Mouse (Mus musculus): ENCODE measurements around the gene Gli2. TPM values are rescaled to one million over a fixed set of nuclear protein-coding genes. Genes with fewer than 3 reads are reported as not detected.
A peak's percentile ranks its signal among the peaks of the same experiment; 100 is the strongest.

Gli2 gene
- polyA plus RNA-seq (2012; ENCODE audit: insufficient read depth, insufficient read length, low replicate concordance, missing spikeins): not detected in 2 replicates

DNA sequence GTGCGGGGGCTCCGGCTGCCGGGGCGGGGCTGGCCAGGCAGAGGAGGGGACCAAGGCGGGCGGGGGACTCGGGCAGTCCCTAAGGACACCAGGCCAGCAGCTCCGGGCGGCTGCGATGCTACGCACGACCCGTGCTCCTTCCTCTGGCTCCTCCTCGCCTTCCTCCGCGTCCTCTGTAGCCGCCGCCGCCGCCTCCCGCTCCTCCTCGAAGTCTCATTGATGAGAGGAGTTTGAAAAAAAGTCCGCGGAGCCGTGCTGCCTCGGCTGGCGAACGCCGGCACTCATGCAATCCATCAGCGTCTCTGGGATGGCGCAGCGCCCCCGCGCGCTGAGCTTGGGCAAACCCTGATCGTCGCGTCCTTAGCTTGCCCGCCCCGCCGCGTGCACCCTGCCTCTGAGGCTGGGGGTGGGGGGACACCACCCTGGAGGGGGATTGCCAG is at the start of gene Gli2:
Gene Gli2 (minus strand): TSS at position 218 of the 440 bp plus-strand sequence.
- TF ChIP-seq POLR2A (IDR thresholded peaks at IDR 0.05; ENCODE audit: insufficient read depth, low read depth, low read length): no peak
- TF ChIP-seq CTCF (IDR thresholded peaks at IDR 0.05; ENCODE audit: insufficient read depth, low read depth, low read length): peak; percentile 67
- Histone ChIP-seq H3K4me1 (ENCODE audit: control insufficient read depth, insufficient read depth, low read length) (peaks cover 25% of the 10 kb centered on the region), H3K27ac (ENCODE audit: insufficient read depth, low read depth, low read length) (no peak within 1 kb of the TSS), H3K4me3 (ENCODE audit: insufficient read depth, low read depth, low read length) (peak within 1 kb of the TSS; percentile 47)
- WGBS: under 1% methylated on average over 42 of the region's 42 CpGs

DNA sequence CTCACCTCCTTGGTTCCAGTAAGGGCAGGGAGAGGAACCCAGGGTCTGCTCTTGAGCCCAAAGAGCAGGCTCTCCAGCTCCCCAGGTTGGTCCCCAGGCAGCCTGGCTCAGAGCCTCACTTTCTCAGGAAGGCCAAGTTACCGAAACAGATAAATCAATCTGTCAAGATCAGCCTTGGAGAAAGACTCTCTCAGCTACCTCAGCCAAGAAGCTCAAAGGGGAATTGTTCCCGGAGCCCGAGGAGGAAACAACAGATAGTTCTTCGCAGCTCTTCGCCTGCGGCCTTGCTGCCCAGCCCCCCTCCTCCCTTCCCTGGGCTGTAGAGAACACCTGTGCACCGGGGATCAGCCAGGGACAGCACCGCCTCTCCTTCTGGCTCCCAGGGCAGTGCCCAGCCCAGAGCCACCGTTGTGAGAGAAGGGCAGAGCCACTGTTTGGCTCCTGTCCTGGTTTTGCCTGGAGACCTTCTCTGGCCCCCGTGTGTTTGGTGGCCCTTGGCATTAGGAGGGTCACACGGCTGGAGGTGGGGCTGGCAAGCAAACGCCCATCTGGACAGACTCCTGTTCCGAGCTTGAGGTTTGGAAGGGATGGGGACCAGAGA is 44.6 kb upstream of the Gli2 start:
- Histone ChIP-seq H3K27ac (ENCODE audit: insufficient read depth, low read depth, low read length) (no peak overlapping the region), H3K4me3 (ENCODE audit: insufficient read depth, low read depth, low read length) (no peak overlapping the region), H3K4me1 (ENCODE audit: control insufficient read depth, insufficient read depth, low read length) (no peaks in the 10 kb centered on the region)
- TF ChIP-seq POLR2A (IDR thresholded peaks at IDR 0.05; ENCODE audit: insufficient read depth, low read depth, low read length) (no peak), CTCF (IDR thresholded peaks at IDR 0.05; ENCODE audit: insufficient read depth, low read depth, low read length) (no peak)
- 59% methylated on average over 13 of the region's 13 CpGs for WGBS

- no peak overlapping the region for H3K27ac ChIP-seq (ENCODE audit: insufficient read depth, low read depth, low read length)
- TF ChIP-seq POLR2A (IDR thresholded peaks at IDR 0.05; ENCODE audit: insufficient read depth, low read depth, low read length): no peak
- TF ChIP-seq CTCF (IDR thresholded peaks at IDR 0.05; ENCODE audit: insufficient read depth, low read depth, low read length): peak; percentile 32; the same call in 1 of the 2 replicates
- no peaks in the 10 kb centered on the region for H3K4me1 ChIP-seq (ENCODE audit: control insufficient read depth, insufficient read depth, low read length)
- H3K4me3 ChIP-seq (ENCODE audit: insufficient read depth, low read depth, low read length): no peak overlapping the region
- WGBS: 17% methylated on average over 8 of the region's 8 CpGs
Measured at GRCm38 (mm10) chr1:119093739-119094138, 40.3 kb upstream of the Gli2 start.

- no peak overlapping the region for H3K4me3 ChIP-seq (ENCODE audit: insufficient read depth, low read depth, low read length)
- TF ChIP-seq POLR2A (IDR thresholded peaks at IDR 0.05; ENCODE audit: insufficient read depth, low read depth, low read length) (no peak), CTCF (IDR thresholded peaks at IDR 0.05; ENCODE audit: insufficient read depth, low read depth, low read length) (no peak)
- no peaks in the 10 kb centered on the region for H3K4me1 ChIP-seq (ENCODE audit: control insufficient read depth, insufficient read depth, low read length)
- 77% methylated on average over 18 of the region's 18 CpGs for WGBS
- H3K27ac ChIP-seq (ENCODE audit: insufficient read depth, low read depth, low read length): no peak overlapping the region
Measured at GRCm38 (mm10) chr1:119089887-119090620, 36.6 kb upstream of the Gli2 start.

- Histone ChIP-seq H3K4me3 (ENCODE audit: insufficient read depth, low read depth, low read length) (no peak overlapping the region), H3K4me1 (ENCODE audit: control insufficient read depth, insufficient read depth, low read length) (no peaks in the 10 kb centered on the region), H3K27ac (ENCODE audit: insufficient read depth, low read depth, low read length) (no peak overlapping the region)
- WGBS: 12% methylated on average over 3 of the region's 3 CpGs
- TF ChIP-seq POLR2A (IDR thresholded peaks at IDR 0.05; ENCODE audit: insufficient read depth, low read depth, low read length) (no peak), CTCF (IDR thresholded peaks at IDR 0.05; ENCODE audit: insufficient read depth, low read depth, low read length) (no peak)
Measured at GRCm38 (mm10) chr1:119087539-119087938, 34.1 kb upstream of the Gli2 start.

DNA sequence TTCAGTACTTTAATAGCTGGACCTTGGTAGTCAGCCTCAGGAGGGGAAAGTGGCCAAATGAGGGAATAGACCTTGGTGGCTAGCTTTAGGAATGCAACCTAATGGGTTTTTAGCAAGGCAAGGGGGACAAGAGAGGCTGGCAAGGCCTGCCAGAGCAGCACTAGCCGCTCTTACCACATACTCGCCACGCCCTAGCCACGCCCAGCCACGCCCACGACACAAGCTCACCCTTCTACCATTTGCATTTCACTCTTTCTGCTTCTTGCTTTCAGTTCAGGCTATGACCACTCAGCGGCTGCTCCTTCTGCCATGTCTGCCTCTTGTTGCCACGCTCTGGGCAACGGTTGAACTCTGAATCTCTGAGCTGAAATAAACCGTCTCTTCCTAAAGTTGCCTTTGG is 32.4 kb upstream of the Gli2 start:
- Histone ChIP-seq H3K4me3 (ENCODE audit: insufficient read depth, low read depth, low read length) (no peak overlapping the region), H3K4me1 (ENCODE audit: control insufficient read depth, insufficient read depth, low read length) (no peaks in the 10 kb centered on the region), H3K27ac (ENCODE audit: insufficient read depth, low read depth, low read length) (no peak overlapping the region)
- WGBS: 73% methylated on average over 10 of the region's 10 CpGs
- no peak for TF ChIP-seq CTCF (IDR thresholded peaks at IDR 0.05; ENCODE audit: insufficient read depth, low read depth, low read length)
- TF ChIP-seq POLR2A (IDR thresholded peaks at IDR 0.05; ENCODE audit: insufficient read depth, low read depth, low read length): no peak

DNA sequence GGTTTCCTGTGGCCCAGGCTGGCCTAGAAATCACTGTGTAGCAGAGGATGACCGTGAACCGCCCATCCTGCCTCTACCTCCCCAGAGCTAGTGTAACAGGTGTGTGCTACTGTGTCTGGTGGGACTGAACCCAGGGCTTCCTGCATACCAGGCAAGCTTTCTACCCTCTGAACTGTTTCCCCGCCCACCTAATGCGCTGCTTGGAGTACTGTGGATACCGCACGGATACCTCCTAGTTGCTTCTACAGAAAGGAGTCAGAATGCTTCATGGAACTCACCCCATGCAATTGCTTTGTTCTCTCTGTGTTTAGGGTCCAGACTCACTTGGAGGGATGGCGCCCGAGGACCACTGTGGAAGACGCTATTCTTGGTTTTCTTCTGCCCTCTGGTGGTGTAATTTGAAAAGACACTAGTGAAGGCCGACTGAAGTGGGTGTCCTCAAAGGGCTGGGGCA is 30.1 kb upstream of the Gli2 start:
- Histone ChIP-seq H3K4me1 (ENCODE audit: control insufficient read depth, insufficient read depth, low read length) (no peaks in the 10 kb centered on the region), H3K27ac (ENCODE audit: insufficient read depth, low read depth, low read length) (no peak overlapping the region), H3K4me3 (ENCODE audit: insufficient read depth, low read depth, low read length) (no peak overlapping the region)
- peak; percentile 51; the same call in 1 of the 2 replicates for TF ChIP-seq CTCF (IDR thresholded peaks at IDR 0.05; ENCODE audit: insufficient read depth, low read depth, low read length)
- no peak for TF ChIP-seq POLR2A (IDR thresholded peaks at IDR 0.05; ENCODE audit: insufficient read depth, low read depth, low read length)
- WGBS: 25% methylated on average over 10 of the region's 10 CpGs

GRCm38 (mm10) chr1:119082231-119082991 is 29.0 kb upstream of the Gli2 start:
- Histone ChIP-seq H3K4me3 (ENCODE audit: insufficient read depth, low read depth, low read length) (no peak overlapping the region), H3K4me1 (ENCODE audit: control insufficient read depth, insufficient read depth, low read length) (no peaks in the 10 kb centered on the region), H3K27ac (ENCODE audit: insufficient read depth, low read depth, low read length) (no peak overlapping the region)
- TF ChIP-seq CTCF (IDR thresholded peaks at IDR 0.05; ENCODE audit: insufficient read depth, low read depth, low read length) (peak; percentile 74), POLR2A (IDR thresholded peaks at IDR 0.05; ENCODE audit: insufficient read depth, low read depth, low read length) (no peak)
- 39% methylated on average over 12 of the region's 12 CpGs for WGBS

All from olfactory bulb, adult 2 months (tissue).